Mouse (Mus musculus): ENCODE measurements around the gene Clic6.
"Not testable (repeated sequence)": the region's sequence is repeated elsewhere in the genome, so short reads cannot be mapped to it uniquely, and the experiment has no call there.

Clic6 gene

GRCm38 (mm10) chr16:92470706-92471105 is 14.8 kb upstream of the Clic6 start, which contains the start of gene Rcan1:
TSS of gene Rcan1 (minus strand) at chr16:92470867.
- DNase-seq (ENCODE audit: extremely low read depth, low read depth): no peak

- DNase-seq (ENCODE audit: extremely low read depth, low read depth): no peak
These were observed 12.6 kb upstream of the Clic6 start for GRCm38 (mm10) chr16:92472898-92473297.

- DNase-seq (ENCODE audit: extremely low read depth, low read depth): peak; percentile 79
These were observed 10.3 kb upstream of the Clic6 start for GRCm38 (mm10) chr16:92475093-92475860.

GRCm38 (mm10) chr16:92478561-92479150 is 6.9 kb upstream of the Clic6 start:
- DNase-seq (ENCODE audit: extremely low read depth, low read depth): no peak

- no peak for DNase-seq (ENCODE audit: extremely low read depth, low read depth)
These were observed 1.6 kb downstream of the Clic6 start for GRCm38 (mm10) chr16:92487086-92487485.

GRCm38 (mm10) chr16:92487489-92487888 is 2.0 kb downstream of the Clic6 start:
- DNase-seq (ENCODE audit: extremely low read depth, low read depth): peak; percentile 73

- no peak for DNase-seq (ENCODE audit: extremely low read depth, low read depth)
These were observed 2.9 kb downstream of the Clic6 start for GRCm38 (mm10) chr16:92488456-92488855.

GRCm38 (mm10) chr16:92489356-92489755 is 3.8 kb downstream of the Clic6 start:
- DNase-seq (ENCODE audit: extremely low read depth, low read depth): peak; percentile 61

GRCm38 (mm10) chr16:92497851-92498588 is 12.5 kb downstream of the Clic6 start:
- no peak for DNase-seq (ENCODE audit: extremely low read depth, low read depth)

- no peak for DNase-seq (ENCODE audit: extremely low read depth, low read depth)
These were observed 13.0 kb downstream of the Clic6 start for GRCm38 (mm10) chr16:92498589-92498981.

GRCm38 (mm10) chr16:92499324-92499723 is 13.8 kb downstream of the Clic6 start:
- DNase-seq (ENCODE audit: extremely low read depth, low read depth): no peak

GRCm38 (mm10) chr16:92500534-92500933 is 15.0 kb downstream of the Clic6 start:
- DNase-seq (ENCODE audit: extremely low read depth, low read depth): no peak

- DNase-seq (ENCODE audit: extremely low read depth, low read depth): no peak
These were observed 17.6 kb downstream of the Clic6 start for GRCm38 (mm10) chr16:92503105-92503504.

GRCm38 (mm10) chr16:92507573-92507972 is 22.0 kb downstream of the Clic6 start:
- DNase-seq (ENCODE audit: extremely low read depth, low read depth): no peak

- DNase-seq (ENCODE audit: extremely low read depth, low read depth): no peak
These were observed 25.6 kb downstream of the Clic6 start for GRCm38 (mm10) chr16:92510835-92511772.

GRCm38 (mm10) chr16:92511773-92512391 is 26.3 kb downstream of the Clic6 start:
- DNase-seq (ENCODE audit: extremely low read depth, low read depth): no peak

- DNase-seq (ENCODE audit: extremely low read depth, low read depth): not testable (repeated sequence)
These were observed 29.4 kb downstream of the Clic6 start for GRCm38 (mm10) chr16:92514896-92515295.

- DNase-seq (ENCODE audit: extremely low read depth, low read depth): no peak
These were observed 30.6 kb downstream of the Clic6 start for GRCm38 (mm10) chr16:92516139-92516538.

- no peak for DNase-seq (ENCODE audit: extremely low read depth, low read depth)
These were observed 33.2 kb downstream of the Clic6 start for GRCm38 (mm10) chr16:92518718-92519117.

GRCm38 (mm10) chr16:92519820-92520492 is 34.4 kb downstream of the Clic6 start:
- DNase-seq (ENCODE audit: extremely low read depth, low read depth): peak; percentile 26
